Comparison of ENCODE assay signal across 16 mouse cellular contexts in the genomic region with DNA sequence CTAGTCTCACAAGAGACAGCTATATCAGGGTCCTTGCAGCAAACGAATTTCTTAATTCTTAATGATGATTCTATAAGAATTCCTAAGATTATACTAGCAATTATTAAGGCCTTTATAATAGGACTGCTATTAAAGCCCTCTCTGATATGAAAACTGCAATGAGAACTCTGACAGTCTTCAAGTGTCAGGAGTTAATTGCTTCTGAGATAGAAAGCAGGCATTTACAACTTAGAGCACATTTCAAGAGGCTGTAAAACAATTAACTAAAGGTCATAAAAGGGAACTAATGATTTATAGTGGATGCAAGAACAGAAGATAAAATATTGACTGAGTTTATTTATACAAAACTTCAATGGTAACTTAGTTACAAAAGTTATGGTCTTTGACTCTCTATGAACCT.
"Had no signal": no experiment of that assay in that cellular context is flagged by ENCODE, and none has a peak within 500 bp of the region (broad histone marks: within the 10 kb centered on the region; RNA-seq: fewer than 3 reads in every experiment).

No protein-coding gene starts in this region.

- H3K4me3 ChIP-seq: neural tube, embryonic 12.5 days; neural tube, embryonic 13.5 days; neural tube, embryonic 15.5 days; stomach, embryonic 15.5 days had no signal

- H3K4me1 ChIP-seq: neural tube, embryonic 12.5 days; neural tube, embryonic 13.5 days; neural tube, embryonic 15.5 days; stomach, embryonic 15.5 days had no signal

- H3K27me3 ChIP-seq: neural tube, embryonic 12.5 days; neural tube, embryonic 13.5 days; neural tube, embryonic 15.5 days; stomach, embryonic 15.5 days had no signal

- DNase-seq: retina, postnatal 1 day; right cerebral cortex, adult 18-20 months; right cerebral cortex, postnatal 14 days; right cerebral cortex, postnatal 25 days; right cerebral cortex, postnatal 4 days; spleen, adult 18-20 months; thymus, adult 18-20 months; thymus, adult 2 months; thymus, postnatal 14 days; thymus, postnatal 25 days; thymus, postnatal 36 days had no signal

- H3K27ac ChIP-seq: neural tube, embryonic 12.5 days; neural tube, embryonic 13.5 days; neural tube, embryonic 15.5 days; stomach, embryonic 15.5 days; stomach, postnatal 0 days had no signal

- H3K9ac ChIP-seq: neural tube, embryonic 12.5 days; neural tube, embryonic 13.5 days; neural tube, embryonic 15.5 days; stomach, embryonic 15.5 days had no signal

- H3K4me2 ChIP-seq: neural tube, embryonic 12.5 days; neural tube, embryonic 13.5 days; neural tube, embryonic 15.5 days; stomach, embryonic 15.5 days had no signal

- H3K36me3 ChIP-seq: neural tube, embryonic 12.5 days; neural tube, embryonic 13.5 days; neural tube, embryonic 15.5 days; stomach, embryonic 15.5 days had no signal

- H3K9me3 ChIP-seq: neural tube, embryonic 12.5 days; neural tube, embryonic 13.5 days; neural tube, embryonic 15.5 days; stomach, embryonic 15.5 days had no signal
